In the genomic region with DNA sequence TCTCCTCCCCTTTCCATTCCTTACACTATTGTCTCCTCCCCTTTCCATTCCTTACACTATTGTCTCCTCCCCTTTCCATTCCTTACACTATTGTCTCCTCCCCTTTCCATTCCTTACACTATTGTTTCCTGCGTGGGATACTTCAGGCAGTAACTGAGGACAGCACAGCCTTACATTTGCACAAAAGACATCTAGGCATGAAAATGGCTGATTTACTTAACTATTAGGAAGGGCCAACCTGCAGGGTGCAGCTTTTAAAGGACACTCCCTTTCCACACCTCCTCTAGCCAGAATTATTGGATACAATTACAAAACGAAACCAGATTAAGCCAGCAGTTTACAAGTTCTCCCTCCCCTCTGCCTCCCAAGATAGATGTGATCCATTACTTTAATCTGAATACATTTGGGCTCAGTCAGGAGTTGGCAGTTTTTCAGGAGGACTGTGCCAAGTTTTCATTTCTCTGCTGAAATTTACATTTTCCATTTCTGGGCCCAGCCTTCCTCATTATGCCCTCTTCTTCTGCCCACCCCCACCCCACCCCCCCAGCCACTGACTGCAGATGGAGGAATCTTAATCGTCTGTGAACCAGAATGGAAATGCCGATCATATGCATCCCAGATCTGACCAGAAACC, we compare ENCODE assay signal across 10 mouse cellular contexts. TPM values are rescaled to one million over a fixed set of nuclear protein-coding genes. Genes with fewer than 3 reads are reported as not detected.
DNase-seq lines count a peak whose midpoint lies in the region; ATAC-seq and TF ChIP-seq lines count a peak whose summit lies in the region.
"Had no signal": no experiment of that assay in that cellular context is flagged by ENCODE, and none has a peak within 500 bp of the region (broad histone marks: within the 10 kb centered on the region; RNA-seq: fewer than 3 reads in every experiment).

No protein-coding gene starts in this region.

- no peaks in the 10 kb centered on the region for H3K9me3 ChIP-seq in forebrain, embryonic 15.5 days
- no peaks in the 10 kb centered on the region for H3K9me3 ChIP-seq in forebrain, embryonic 10.5 days
- H3K9me3 ChIP-seq in embryonic facial prominence, embryonic 15.5 days (replicated peaks): no peaks in the 10 kb centered on the region

- peak; percentile 86 for ATAC-seq in forebrain, embryonic 15.5 days (replicated peaks)
- ATAC-seq in embryonic facial prominence, embryonic 15.5 days (ENCODE audit: insufficient number of reproducible peaks, low FRiP score, low TSS enrichment, low read depth): peak; percentile 73

- H3K27ac ChIP-seq in forebrain, embryonic 15.5 days (replicated peaks): peak overlapping the region; percentile 78
- no peak overlapping the region for H3K27ac ChIP-seq in forebrain, embryonic 10.5 days
- peak overlapping the region; percentile 73 for H3K27ac ChIP-seq in embryonic facial prominence, embryonic 15.5 days (replicated peaks)
- peak overlapping the region; percentile 76 for H3K27ac ChIP-seq in left cerebral cortex, adult 2 months

- H3K4me2 ChIP-seq in forebrain, embryonic 15.5 days (replicated peaks): peak overlapping the region; percentile 22; the same call in 1 of the 2 replicates
- peak overlapping the region; percentile 15; the same call in 1 of the 2 replicates for H3K4me2 ChIP-seq in embryonic facial prominence, embryonic 15.5 days (replicated peaks)

- H3K36me3 ChIP-seq in forebrain, embryonic 15.5 days: no peaks in the 10 kb centered on the region
- no peaks in the 10 kb centered on the region for H3K36me3 ChIP-seq in forebrain, embryonic 10.5 days (replicated peaks)
- no peaks in the 10 kb centered on the region for H3K36me3 ChIP-seq in embryonic facial prominence, embryonic 15.5 days

- H3K27me3 ChIP-seq in forebrain, embryonic 15.5 days: no peaks in the 10 kb centered on the region
- no peaks in the 10 kb centered on the region for H3K27me3 ChIP-seq in forebrain, embryonic 10.5 days (ENCODE audit: poor library complexity, severe bottlenecking)
- H3K27me3 ChIP-seq in embryonic facial prominence, embryonic 15.5 days: no peaks in the 10 kb centered on the region

- H3K4me1 ChIP-seq in forebrain, embryonic 15.5 days: peaks cover 20% of the 10 kb centered on the region
- H3K4me1 ChIP-seq in forebrain, embryonic 10.5 days: 0 out of 2 replicates have a peak, but pooled peaks cover 3% of the 10 kb centered on the region
- peaks cover 15% of the 10 kb centered on the region; the same call in 1 of the 2 replicates for H3K4me1 ChIP-seq in embryonic facial prominence, embryonic 15.5 days

- 19% methylated on average over 4 of the region's 4 CpGs for WGBS in forebrain, embryonic 15.5 days
- 71% methylated on average over 4 of the region's 4 CpGs for WGBS in forebrain, embryonic 10.5 days
- WGBS in embryonic facial prominence, embryonic 15.5 days: 24% methylated on average over 4 of the region's 4 CpGs

- H3K9ac ChIP-seq in forebrain, embryonic 15.5 days (replicated peaks): no peak overlapping the region
- no peak overlapping the region for H3K9ac ChIP-seq in embryonic facial prominence, embryonic 15.5 days

- TF ChIP-seq CTCF in left cerebral cortex, adult 2 months (IDR thresholded peaks at IDR 0.05): no peak

- no peak for DNase-seq in forebrain, embryonic 10.5 days (ENCODE audit: extremely low spot score, low spot score)
- peak; percentile 77 for DNase-seq in 3T3-L1 (ENCODE audit: low read depth, low spot score)
- DNase-seq in left cerebral cortex, adult 2 months (ENCODE audit: extremely low spot score in 1 of 2, low spot score in 2 of 2): peak; percentile 30 to 40
- no peak for DNase-seq in thymus, postnatal 0 days (ENCODE audit: low spot score)
- DNase-seq in thymus, postnatal 10 days (ENCODE audit: low spot score in 2 of 2): no peak
- DNase-seq in gastrocnemius, postnatal 14 days: no peak
- DNase-seq: cerebellum, adult 2 months; thymus, postnatal 4 days had no signal

- intact Hi-C loops in left cerebral cortex, adult 2 months (cut with DNase I): no loop called here
- intact Hi-C loops in gastrocnemius, postnatal 14 days (cut with DNase I; ENCODE audit: low total_unique reads): no loop called here

- peak overlapping the region; percentile 16; the same call in 1 of the 2 replicates for H3K4me3 ChIP-seq in forebrain, embryonic 15.5 days
- no peak overlapping the region for H3K4me3 ChIP-seq in forebrain, embryonic 10.5 days
- no peak overlapping the region for H3K4me3 ChIP-seq in embryonic facial prominence, embryonic 15.5 days (replicated peaks)
- H3K4me3 ChIP-seq in left cerebral cortex, adult 2 months: no peak overlapping the region

RNA-seq across cellular contexts. Expression of a gene that starts 15.6 kb away (rescaled TPM):
- polyA plus RNA-seq in forebrain, embryonic 15.5 days (2015; fragmentation: Nextera tagmentation; extraction: Ambion mirVana): 52.0 and 52.3 TPM in 2 replicates
- polyA plus RNA-seq in forebrain, embryonic 10.5 days (2016; fragmentation: Nextera tagmentation; extraction: Ambion mirVana): 28.1 and 29.0 TPM in 2 replicates
- 25.4 and 28.6 TPM in 2 replicates for polyA plus RNA-seq in embryonic facial prominence, embryonic 15.5 days (2015; fragmentation: Nextera tagmentation; extraction: Ambion mirVana)
- total RNA-seq in left cerebral cortex, adult 2 months (2021): 10 to 100 TPM; 14.9 to 19.6 TPM
- polyA plus RNA-seq in thymus, postnatal 0 days (2015; fragmentation: Nextera tagmentation; extraction: Ambion mirVana): 8.0 and 8.1 TPM in 2 replicates
- 10 to 100 TPM in 1 of 2 experiments, 1 to 10 TPM in 1; 9.5 to 12.6 TPM for total RNA-seq in gastrocnemius, postnatal 14 days (2021)

RNA-seq across cellular contexts. Expression of a gene that starts 54.3 kb away (rescaled TPM):
- 196 and 205 TPM in 2 replicates for polyA plus RNA-seq in forebrain, embryonic 15.5 days (2015; fragmentation: Nextera tagmentation; extraction: Ambion mirVana)
- 87.1 and 88.5 TPM in 2 replicates for polyA plus RNA-seq in forebrain, embryonic 10.5 days (2016; fragmentation: Nextera tagmentation; extraction: Ambion mirVana)
- 53.5 and 56.5 TPM in 2 replicates for polyA plus RNA-seq in embryonic facial prominence, embryonic 15.5 days (2015; fragmentation: Nextera tagmentation; extraction: Ambion mirVana)
- total RNA-seq in left cerebral cortex, adult 2 months (2021): 10 to 100 TPM; 88.2 TPM
- 19.2 and 19.7 TPM in 2 replicates for polyA plus RNA-seq in thymus, postnatal 0 days (2015; fragmentation: Nextera tagmentation; extraction: Ambion mirVana)
- total RNA-seq in gastrocnemius, postnatal 14 days (2021): 10 to 100 TPM; 28.0 to 29.7 TPM

Comparison
In these comparisons a context has a peak if more than half of its experiments do, and no peak if none do; other contexts are left out.
1. DNase-seq: peak in 3T3-L1 (single experiment) and left cerebral cortex, adult 2 months (2 of 2); none in forebrain, embryonic 10.5 days (single experiment), thymus, postnatal 0 days (single experiment), thymus, postnatal 10 days (0 of 2) and gastrocnemius, postnatal 14 days (single experiment).